Mouse (Mus musculus) hindbrain, embryonic 13.5 days (tissue): ENCODE data around the gene Gkap1. TPM values are rescaled to one million over a fixed set of nuclear protein-coding genes. Genes with fewer than 3 reads are reported as not detected.

ENCODE experiments used
- ATAC-seq: fragments of 200-750 bp; cut with Nextera tagmentation; 2 replicates; pipeline ENCODE4 v1.8.0; 2017; ENCODE audit warnings: moderate TSS enrichment; ENCODE audit not compliant: low FRiP score
- H3K27ac ChIP-seq: fragments of 300-500 bp; sonication (generic); 2 replicates; pipeline ENCODE4 v1.5.1; 2015; ENCODE audit warnings: inconsistent platforms, mild to moderate bottlenecking, moderate library complexity
- H3K27me3 ChIP-seq: fragments of 300-500 bp; sonication (generic); 2 replicates; pipeline ENCODE4 v1.6.1; 2015; ENCODE audit warnings: mild to moderate bottlenecking, inconsistent platforms
- H3K36me3 ChIP-seq: fragments of 300-500 bp; sonication (generic); 2 replicates; pipeline ENCODE4 v1.6.1; 2015; ENCODE audit warnings: mild to moderate bottlenecking, inconsistent platforms
- H3K4me1 ChIP-seq: fragments of 300-500 bp; sonication (generic); replicated peaks from 2 replicates; pipeline ENCODE4 v1.6.1; 2015; ENCODE audit warnings: inconsistent platforms
- H3K4me2 ChIP-seq: fragments of 300-500 bp; sonication (generic); 2 replicates; pipeline ENCODE4 v1.6.1; 2015; ENCODE audit warnings: inconsistent platforms, mild to moderate bottlenecking, moderate library complexity
- H3K4me3 ChIP-seq: fragments of 300-500 bp; sonication (generic); 2 replicates; pipeline ENCODE4 v1.5.1; 2015; ENCODE audit warnings: mild to moderate bottlenecking, inconsistent platforms
- H3K9ac ChIP-seq: fragments of 300-500 bp; sonication (generic); 2 replicates; pipeline ENCODE4 v1.6.1; 2015; ENCODE audit warnings: mild to moderate bottlenecking, inconsistent platforms
- H3K9me3 ChIP-seq: fragments of 300-500 bp; sonication (generic); 2 replicates; pipeline ENCODE4 v1.6.1; 2016; ENCODE audit warnings: inconsistent platforms
- WGBS: fragments of 180-500 bp; shearing (Covaris S2); methylation state at CpG from one replicate; pipeline ENCODE4 v1.1.7; 2015; 5-methylcytosine and 5-hydroxymethylcytosine counted together
- polyA plus RNA-seq: library from polyadenylated mRNA; unstranded; fragments of >200 nt; fragmentation: Nextera tagmentation; extraction: Ambion mirVana; gene quantifications from 2 replicates; pipeline ENCODE4 v1.2.1, GENCODE M21; 2015

Gene Gkap1
- polyA plus RNA-seq, 1 experiment from 2014 or later: 28.4 TPM

- ATAC-seq: no peak
- no peak overlapping the region for H3K27ac ChIP-seq
- 95% methylated on average over 1 of the region's 1 CpGs for WGBS
- no peak overlapping the region for H3K4me3 ChIP-seq
- peaks cover 46% of the 10 kb centered on the region for H3K36me3 ChIP-seq
- no peak overlapping the region for H3K4me2 ChIP-seq
- H3K27me3 ChIP-seq: no peaks in the 10 kb centered on the region
- H3K4me1 ChIP-seq: no peaks in the 10 kb centered on the region
- no peaks in the 10 kb centered on the region for H3K9me3 ChIP-seq
- H3K9ac ChIP-seq: no peak overlapping the region
Measured at GRCm38 (mm10) chr13:58253268-58253667, 22.2 kb downstream of the Gkap1 start.

- Histone ChIP-seq H3K27me3 (no peaks in the 10 kb centered on the region), H3K9me3 (no peaks in the 10 kb centered on the region), H3K4me2 (no peak overlapping the region), H3K4me3 (no peak overlapping the region), H3K36me3 (peaks cover 33% of the 10 kb centered on the region), H3K9ac (no peak overlapping the region), H3K4me1 (no peaks in the 10 kb centered on the region), H3K27ac (no peak overlapping the region)
- WGBS: 92% methylated on average over 5 of the region's 5 CpGs
- ATAC-seq: no peak
Measured at GRCm38 (mm10) chr13:58248957-58249356, 26.5 kb downstream of the Gkap1 start.

GRCm38 (mm10) chr13:58236536-58236935 lies 39.0 kb downstream of the Gkap1 start:
- WGBS: 80% methylated on average over 7 of the region's 7 CpGs
- no peak overlapping the region for H3K4me3 ChIP-seq
- no peaks in the 10 kb centered on the region for H3K9me3 ChIP-seq
- no peak for ATAC-seq
- peaks cover 20% of the 10 kb centered on the region for H3K36me3 ChIP-seq
- H3K9ac ChIP-seq: no peak overlapping the region
- no peak overlapping the region for H3K4me2 ChIP-seq
- no peak overlapping the region for H3K27ac ChIP-seq
- H3K27me3 ChIP-seq: no peaks in the 10 kb centered on the region
- H3K4me1 ChIP-seq: no peaks in the 10 kb centered on the region

GRCm38 (mm10) chr13:58232611-58233010 lies 42.9 kb downstream of the Gkap1 start:
- Histone ChIP-seq H3K4me3 (no peak overlapping the region), H3K27me3 (no peaks in the 10 kb centered on the region), H3K4me1 (no peaks in the 10 kb centered on the region), H3K27ac (no peak overlapping the region), H3K36me3 (peaks cover 13% of the 10 kb centered on the region; the same call in 1 of the 2 replicates), H3K4me2 (no peak overlapping the region), H3K9ac (no peak overlapping the region), H3K9me3 (no peaks in the 10 kb centered on the region)
- WGBS: 59% methylated on average over 5 of the region's 5 CpGs
- ATAC-seq: no peak

- H3K27ac ChIP-seq: no peak overlapping the region
- H3K4me1 ChIP-seq: no peaks in the 10 kb centered on the region
- no peak overlapping the region for H3K4me3 ChIP-seq
- no peak for ATAC-seq
- H3K4me2 ChIP-seq: no peak overlapping the region
- H3K9me3 ChIP-seq: no peaks in the 10 kb centered on the region
- H3K27me3 ChIP-seq: no peaks in the 10 kb centered on the region
- H3K9ac ChIP-seq: no peak overlapping the region
- 89% methylated on average over 8 of the region's 8 CpGs for WGBS
- peaks cover 13% of the 10 kb centered on the region; the same call in 1 of the 2 replicates for H3K36me3 ChIP-seq
Measured at GRCm38 (mm10) chr13:58232070-58232469, 43.4 kb downstream of the Gkap1 start.

GRCm38 (mm10) chr13:58228624-58229023 lies 46.9 kb downstream of the Gkap1 start:
- H3K4me3 ChIP-seq: no peak overlapping the region
- no peaks in the 10 kb centered on the region for H3K27me3 ChIP-seq
- H3K4me2 ChIP-seq: no peak overlapping the region
- WGBS: 86% methylated on average over 2 of the region's 2 CpGs
- no peak overlapping the region for H3K27ac ChIP-seq
- no peaks in the 10 kb centered on the region for H3K9me3 ChIP-seq
- ATAC-seq: no peak
- H3K36me3 ChIP-seq: 0 out of 2 replicates have a peak, but pooled peaks cover 2% of the 10 kb centered on the region
- no peak overlapping the region for H3K9ac ChIP-seq
- no peaks in the 10 kb centered on the region for H3K4me1 ChIP-seq

- no peaks in the 10 kb centered on the region for H3K27me3 ChIP-seq
- no peak overlapping the region for H3K4me2 ChIP-seq
- no peak overlapping the region for H3K9ac ChIP-seq
- no peaks in the 10 kb centered on the region for H3K4me1 ChIP-seq
- H3K27ac ChIP-seq: no peak overlapping the region
- H3K9me3 ChIP-seq: no peaks in the 10 kb centered on the region
- ATAC-seq: no peak
- no peaks in the 10 kb centered on the region for H3K36me3 ChIP-seq
- H3K4me3 ChIP-seq: no peak overlapping the region
- 67% methylated on average over 8 of the region's 8 CpGs for WGBS
Measured at GRCm38 (mm10) chr13:58225694-58226093, 49.8 kb downstream of the Gkap1 start.

- Histone ChIP-seq H3K27me3 (no peaks in the 10 kb centered on the region), H3K4me1 (peaks cover 8% of the 10 kb centered on the region), H3K36me3 (no peaks in the 10 kb centered on the region), H3K4me2 (no peak overlapping the region), H3K27ac (no peak overlapping the region), H3K4me3 (no peak overlapping the region), H3K9me3 (no peaks in the 10 kb centered on the region), H3K9ac (no peak overlapping the region)
- no peak for ATAC-seq
- WGBS: 84% methylated on average over 3 of the region's 3 CpGs
Measured at GRCm38 (mm10) chr13:58220206-58220605, 55.3 kb downstream of the Gkap1 start.

- H3K27me3 ChIP-seq: no peaks in the 10 kb centered on the region
- H3K4me1 ChIP-seq: peaks cover 27% of the 10 kb centered on the region
- H3K4me2 ChIP-seq: no peak overlapping the region
- H3K4me3 ChIP-seq: no peak overlapping the region
- 94% methylated on average over 2 of the region's 2 CpGs for WGBS
- no peaks in the 10 kb centered on the region for H3K36me3 ChIP-seq
- no peak overlapping the region for H3K9ac ChIP-seq
- H3K9me3 ChIP-seq: no peaks in the 10 kb centered on the region
- H3K27ac ChIP-seq: no peak overlapping the region
- ATAC-seq: no peak
Measured at GRCm38 (mm10) chr13:58217536-58217935, 58.0 kb downstream of the Gkap1 start.

GRCm38 (mm10) chr13:58216395-58216794 lies 59.1 kb downstream of the Gkap1 start:
- no peak for ATAC-seq
- H3K27ac ChIP-seq: peak overlapping the region; percentile 95

GRCm38 (mm10) chr13:58215592-58216341 lies 59.7 kb downstream of the Gkap1 start, which contains the start of gene Ubqln1:
Ubqln1 (minus strand) TSS chr13:58215653.
- Histone ChIP-seq H3K27ac (peak within 1 kb of the TSS; percentile 95), H3K4me2 (peak within 1 kb of the TSS; percentile 87), H3K9ac (peak within 1 kb of the TSS; percentile 98), H3K4me1 (peaks cover 35% of the 10 kb centered on the region), H3K9me3 (no peaks in the 10 kb centered on the region), H3K4me3 (peak within 1 kb of the TSS; percentile 100), H3K27me3 (no peaks in the 10 kb centered on the region), H3K36me3 (no peaks in the 10 kb centered on the region)
- WGBS: 2% methylated on average over 62 of the region's 62 CpGs
- peak; percentile 96 for ATAC-seq

More at GRCm38 (mm10) chr13:58216395-58216794, 59.1 kb downstream of the Gkap1 start:
- no peaks in the 10 kb centered on the region for H3K9me3 ChIP-seq
- peaks cover 35% of the 10 kb centered on the region for H3K4me1 ChIP-seq
- no peaks in the 10 kb centered on the region for H3K36me3 ChIP-seq
- peak overlapping the region; percentile 98 for H3K9ac ChIP-seq
- WGBS: 92% methylated on average over 9 of the region's 9 CpGs
- H3K4me2 ChIP-seq: peak overlapping the region; percentile 87
- H3K27me3 ChIP-seq: no peaks in the 10 kb centered on the region
- peak overlapping the region; percentile 100 for H3K4me3 ChIP-seq

GRCm38 (mm10) chr13:58215253-58215591 lies 60.3 kb downstream of the Gkap1 start:
- Histone ChIP-seq H3K36me3 (no peaks in the 10 kb centered on the region), H3K4me1 (peaks cover 35% of the 10 kb centered on the region), H3K27ac (peak overlapping the region; percentile 95), H3K27me3 (no peaks in the 10 kb centered on the region), H3K4me3 (peak overlapping the region; percentile 100), H3K9me3 (no peaks in the 10 kb centered on the region), H3K9ac (peak overlapping the region; percentile 98), H3K4me2 (peak overlapping the region; percentile 87)
- under 1% methylated on average over 47 of the region's 48 CpGs for WGBS
- peak; percentile 81 for ATAC-seq
